Mouse (Mus musculus): Measurements from ENCODE around the gene Brd7.

The Brd7 gene

GRCm38 (mm10) chr8:88357226-88357933 lies 4.6 kb downstream of the Brd7 start:
- no peak for DNase-seq (ENCODE audit: low spot score)

GRCm38 (mm10) chr8:88349046-88349445 lies 12.9 kb downstream of the Brd7 start:
- no peak for DNase-seq (ENCODE audit: low spot score)

DNA sequence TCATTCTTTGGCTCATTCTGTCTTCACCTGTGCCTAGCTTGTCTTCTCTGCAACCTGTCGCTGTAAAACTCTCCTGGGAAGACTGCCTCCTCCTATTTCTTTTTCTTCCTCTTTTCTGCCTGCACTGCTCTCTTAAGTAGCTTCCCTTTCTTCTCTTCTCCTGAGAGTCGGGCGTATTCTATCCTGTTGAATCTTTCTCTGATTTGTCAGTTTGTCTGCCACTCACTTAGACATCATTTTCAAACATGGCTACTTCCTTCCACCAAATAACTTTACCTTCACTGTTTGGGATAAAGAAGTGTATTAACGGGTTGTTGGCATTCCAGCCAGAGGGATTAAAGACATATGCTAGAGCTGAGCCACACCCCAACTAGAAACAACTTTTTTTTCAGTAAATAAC lies 20.0 kb downstream of the Brd7 start:
- no peak for DNase-seq (ENCODE audit: low spot score)

DNA sequence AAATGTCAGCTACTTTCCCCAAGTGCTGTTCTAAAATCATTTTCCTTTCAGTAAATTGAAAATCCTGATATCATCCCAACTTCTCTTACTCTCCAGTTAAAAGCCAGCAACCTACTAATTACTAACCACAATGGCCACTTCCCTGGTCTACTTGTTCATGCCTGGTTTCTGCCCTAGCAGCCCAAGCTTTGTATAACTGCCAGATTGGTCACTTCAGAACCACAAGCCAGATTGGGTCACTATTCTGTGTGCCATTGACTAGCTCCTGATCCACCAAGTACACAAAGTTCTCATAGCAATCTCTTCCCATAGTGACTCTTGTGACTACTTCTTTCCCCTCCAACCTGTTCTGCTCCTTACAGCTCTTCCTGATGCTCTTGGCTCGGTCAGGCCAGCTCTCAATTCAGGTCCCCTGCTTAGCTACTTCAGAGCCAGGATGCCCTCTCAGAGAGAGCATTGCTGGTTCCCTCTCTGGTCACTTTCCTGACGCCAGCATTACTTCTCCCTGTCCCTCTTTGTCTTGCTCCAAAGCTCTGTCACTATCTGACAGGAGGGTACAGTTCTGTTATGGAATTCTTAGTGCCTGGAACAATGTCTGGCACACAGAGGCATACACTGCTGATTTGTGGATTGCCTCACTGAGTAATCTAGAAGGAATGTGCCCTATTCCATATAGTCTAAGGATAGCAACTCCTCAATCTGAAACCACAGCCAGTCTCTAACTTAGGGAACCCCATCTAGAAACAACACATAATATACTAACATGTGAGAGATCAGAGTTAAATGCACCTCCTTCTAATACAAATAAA lies 21.9 kb downstream of the Brd7 start:
- no peak for DNase-seq (ENCODE audit: low spot score)

DNA sequence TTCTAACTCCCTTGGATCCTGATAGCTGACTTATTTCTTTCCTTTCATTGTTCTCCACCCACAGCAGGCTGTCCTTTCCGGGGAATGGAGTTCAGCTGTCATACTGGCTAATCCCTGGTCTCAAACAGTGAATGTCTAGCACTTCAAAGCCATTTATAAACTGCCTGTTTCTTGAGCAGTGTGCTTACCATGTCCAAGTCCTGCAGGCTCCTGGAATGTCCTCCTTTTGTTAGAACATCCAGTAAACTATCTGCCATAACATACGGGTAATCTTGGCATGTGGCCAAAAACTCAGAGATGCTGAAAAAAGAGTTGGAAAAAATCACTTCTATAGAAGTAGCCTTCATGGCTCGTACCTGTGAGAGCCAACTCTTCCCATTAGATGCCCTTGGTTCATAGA lies 22.8 kb downstream of the Brd7 start:
- DNase-seq (ENCODE audit: low spot score), result no peak

DNA sequence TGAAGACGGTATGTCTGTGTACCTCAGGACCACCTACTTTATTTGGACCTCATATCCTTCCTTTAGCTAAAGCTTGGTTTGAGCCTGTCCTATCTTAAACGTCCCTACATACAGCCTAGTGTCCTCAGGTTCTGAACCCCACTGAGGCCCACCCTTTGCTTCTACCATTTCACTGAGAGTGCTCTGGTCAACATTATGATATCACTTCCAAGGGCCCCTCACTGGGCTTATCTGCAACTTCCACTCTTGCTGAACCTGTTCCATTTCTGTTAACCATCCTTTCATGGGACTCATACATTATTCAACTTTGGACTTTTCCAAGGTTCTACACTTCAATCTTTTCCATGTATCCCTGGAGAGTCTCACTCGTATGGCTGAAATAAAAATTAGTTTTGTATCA lies 27.0 kb downstream of the Brd7 start:
- no peak for DNase-seq (ENCODE audit: low spot score)

DNA sequence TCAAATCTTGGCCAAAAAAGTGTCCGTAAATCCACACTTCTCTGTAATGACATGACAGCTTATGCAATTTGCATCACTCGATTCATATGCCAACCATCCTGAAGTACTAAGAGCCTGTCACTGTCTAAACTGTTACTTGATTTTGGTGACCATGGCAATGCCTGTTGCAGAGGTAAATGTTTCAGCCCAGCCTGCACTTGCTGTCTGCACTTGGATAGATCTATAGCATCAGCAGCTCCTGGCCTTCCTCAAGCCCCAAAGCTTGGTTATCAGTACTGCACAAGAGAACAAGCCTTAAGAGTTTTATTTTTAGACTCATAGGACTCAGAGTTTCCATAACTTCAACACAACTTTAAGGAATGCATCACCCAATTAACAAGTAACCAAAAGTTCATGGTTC lies 27.6 kb downstream of the Brd7 start:
- no peak for DNase-seq (ENCODE audit: low spot score)

DNA sequence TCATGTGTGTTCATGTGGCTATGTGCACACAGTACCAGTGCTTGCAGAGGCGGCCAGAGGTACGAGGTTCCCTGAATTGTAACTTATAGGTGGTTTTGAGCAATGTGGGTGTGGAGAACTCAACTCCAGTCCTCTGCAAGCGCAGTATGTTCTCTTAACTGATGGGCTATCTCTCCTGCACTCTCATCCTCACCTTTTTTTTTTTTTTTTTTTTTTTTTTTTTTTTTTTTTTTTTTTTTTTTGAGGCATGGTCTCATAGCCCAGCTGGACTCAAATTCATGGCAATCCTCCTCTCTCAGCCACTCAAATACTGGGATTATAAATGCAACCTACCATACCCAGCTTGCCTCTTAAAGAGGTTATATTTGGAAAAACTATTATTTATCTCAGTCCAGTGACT lies 31.2 kb downstream of the Brd7 start:
- no peak for DNase-seq (ENCODE audit: low spot score)

- DNase-seq (ENCODE audit: low spot score), result no peak
These were observed 33.3 kb downstream of the Brd7 start for GRCm38 (mm10) chr8:88328689-88329088.

DNA sequence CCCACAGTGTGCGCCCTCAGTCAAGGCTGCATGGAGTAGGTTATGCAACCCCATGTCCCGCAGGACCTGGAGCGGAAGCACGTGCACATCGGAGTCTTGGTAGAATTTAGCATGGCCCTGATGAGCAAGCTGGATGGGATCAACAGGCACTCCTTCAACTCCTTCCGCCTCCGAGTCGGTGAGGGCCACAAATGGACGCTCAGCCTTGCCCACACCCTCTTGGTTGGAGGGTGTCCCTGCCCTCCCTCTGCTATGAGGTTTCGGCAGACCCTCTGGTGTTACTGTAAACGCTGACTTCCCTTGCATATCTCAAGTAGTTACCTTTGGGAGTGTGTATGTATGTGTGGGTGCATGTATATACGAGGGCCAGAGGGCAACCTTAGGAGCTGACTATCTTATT lies 35.7 kb downstream of the Brd7 start:
- DNase-seq (ENCODE audit: low spot score), result no peak

GRCm38 (mm10) chr8:88325795-88326194 lies 36.2 kb downstream of the Brd7 start:
- no peak for DNase-seq (ENCODE audit: low spot score)

GRCm38 (mm10) chr8:88325251-88325650 lies 36.7 kb downstream of the Brd7 start:
- no peak for DNase-seq (ENCODE audit: low spot score)

GRCm38 (mm10) chr8:88324760-88325159 lies 37.2 kb downstream of the Brd7 start:
- no peak for DNase-seq (ENCODE audit: low spot score)

DNA sequence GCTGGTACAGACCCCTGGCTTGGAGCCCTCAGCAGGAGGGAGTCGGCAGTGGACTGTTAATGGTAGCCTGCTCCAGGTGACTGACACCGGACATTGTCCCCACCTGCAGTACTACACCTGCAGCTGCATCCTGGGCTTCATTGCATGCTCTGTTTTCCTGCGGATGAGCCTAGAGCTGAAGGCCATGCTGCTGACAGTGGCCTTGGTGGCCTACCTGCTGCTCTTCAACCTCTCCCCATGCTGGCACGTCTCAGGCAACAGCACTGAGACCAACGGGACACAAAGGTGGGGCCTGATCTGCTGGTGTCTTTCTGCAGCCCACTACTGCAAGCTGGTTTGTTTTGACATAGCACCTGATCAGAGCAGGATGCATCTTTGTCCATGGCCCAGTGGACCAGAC lies 38.5 kb downstream of the Brd7 start:
- DNase-seq (ENCODE audit: low spot score), result no peak

GRCm38 (mm10) chr8:88321387-88321786 lies 40.6 kb downstream of the Brd7 start:
- DNase-seq (ENCODE audit: low spot score), result no peak

GRCm38 (mm10) chr8:88320134-88320533 lies 41.9 kb downstream of the Brd7 start:
- DNase-seq (ENCODE audit: low spot score), result no peak

GRCm38 (mm10) chr8:88318151-88318550 lies 43.8 kb downstream of the Brd7 start:
- DNase-seq (ENCODE audit: low spot score), result no peak

DNA sequence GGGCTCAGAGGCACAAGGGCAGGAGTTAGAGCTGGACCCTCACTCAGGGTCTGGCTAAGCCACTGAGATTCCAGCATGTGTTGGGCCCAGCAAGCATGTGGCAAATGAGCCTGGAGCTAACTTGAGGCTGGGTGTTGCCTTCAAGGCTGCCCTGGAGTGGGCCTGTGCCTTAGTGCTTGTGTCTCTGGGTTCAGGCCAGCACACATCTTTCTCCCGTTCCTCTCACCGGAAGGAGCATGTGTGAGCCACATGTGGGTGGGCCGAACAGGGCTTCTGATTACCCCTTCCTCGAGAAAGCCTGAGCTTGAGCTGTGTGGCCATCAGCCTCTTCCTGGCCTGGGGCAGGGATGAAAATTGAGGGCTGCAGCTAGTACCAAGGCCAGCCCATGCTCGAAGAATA lies 44.7 kb downstream of the Brd7 start:
- no peak for DNase-seq (ENCODE audit: low spot score)

GRCm38 (mm10) chr8:88316139-88316931 lies 45.7 kb downstream of the Brd7 start:
- DNase-seq (ENCODE audit: low spot score), result no peak

DNA sequence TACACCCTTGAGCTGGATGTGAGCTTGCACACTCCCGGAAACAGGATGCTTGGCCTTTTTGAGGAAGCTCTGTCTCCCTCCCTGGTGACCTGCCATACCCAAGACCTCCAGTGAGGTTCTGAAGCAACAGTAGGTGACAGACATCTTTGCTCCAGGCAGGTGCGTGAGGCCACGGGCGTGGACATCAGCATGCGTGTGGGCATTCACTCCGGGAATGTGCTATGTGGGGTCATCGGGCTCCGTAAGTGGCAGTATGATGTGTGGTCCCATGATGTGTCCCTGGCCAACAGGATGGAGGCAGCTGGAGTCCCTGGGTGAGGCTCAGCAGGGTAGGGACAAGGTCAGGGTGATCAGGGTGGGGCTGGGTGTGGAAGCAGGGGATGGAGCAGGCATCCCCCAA lies 46.7 kb downstream of the Brd7 start:
- DNase-seq (ENCODE audit: low spot score), result no peak

DNA sequence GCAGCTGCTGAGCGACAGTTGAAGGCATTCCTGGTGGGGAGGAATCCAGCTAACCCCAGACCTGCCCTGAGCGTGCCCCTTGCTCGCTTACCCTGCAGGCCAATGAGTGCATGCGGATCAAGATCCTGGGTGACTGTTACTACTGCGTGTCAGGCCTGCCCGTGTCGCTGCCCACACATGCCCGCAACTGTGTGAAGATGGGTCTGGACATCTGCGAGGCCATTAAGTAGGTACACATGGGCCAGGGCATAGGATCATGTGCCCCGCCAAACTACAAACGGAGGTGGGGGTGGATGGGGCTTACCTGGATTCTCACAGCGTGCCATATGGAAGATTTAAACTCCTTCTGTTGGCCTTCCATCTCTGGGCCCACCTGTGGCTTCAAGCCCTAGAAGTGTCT lies 48.0 kb downstream of the Brd7 start:
- DNase-seq (ENCODE audit: low spot score), result no peak

DNA sequence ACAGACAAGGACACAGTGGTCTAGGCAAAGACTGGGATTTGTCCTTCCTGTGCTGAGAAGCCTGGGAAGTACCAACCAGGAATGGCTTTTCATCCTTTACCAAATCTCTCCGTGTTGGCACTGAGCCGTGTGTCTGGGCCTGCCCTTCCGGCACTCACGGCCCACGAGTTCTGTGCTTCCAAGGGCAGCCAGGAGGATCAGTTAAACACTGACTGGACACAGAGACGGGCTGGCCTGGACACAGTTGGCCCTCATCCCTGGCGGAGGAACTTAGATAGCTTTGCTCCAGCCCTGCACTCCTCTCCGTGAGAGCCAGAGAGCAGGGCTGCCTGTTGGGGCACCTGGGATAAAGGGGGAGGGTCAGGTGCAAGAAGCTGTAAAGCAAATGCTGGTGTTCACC lies 49.0 kb downstream of the Brd7 start:
- DNase-seq (ENCODE audit: low spot score), result no peak

- no peak for DNase-seq (ENCODE audit: low spot score)
These were observed 51.7 kb downstream of the Brd7 start for GRCm38 (mm10) chr8:88310286-88310685.
